Mouse (Mus musculus): Measurements from ENCODE around the gene Gm42688. TPM values are rescaled to one million over a fixed set of nuclear protein-coding genes. Genes with fewer than 3 reads are reported as not detected.

Gene Gm42688
- polyA plus RNA-seq, 1 experiment from 2014 or later, result 3.5 TPM

DNA sequence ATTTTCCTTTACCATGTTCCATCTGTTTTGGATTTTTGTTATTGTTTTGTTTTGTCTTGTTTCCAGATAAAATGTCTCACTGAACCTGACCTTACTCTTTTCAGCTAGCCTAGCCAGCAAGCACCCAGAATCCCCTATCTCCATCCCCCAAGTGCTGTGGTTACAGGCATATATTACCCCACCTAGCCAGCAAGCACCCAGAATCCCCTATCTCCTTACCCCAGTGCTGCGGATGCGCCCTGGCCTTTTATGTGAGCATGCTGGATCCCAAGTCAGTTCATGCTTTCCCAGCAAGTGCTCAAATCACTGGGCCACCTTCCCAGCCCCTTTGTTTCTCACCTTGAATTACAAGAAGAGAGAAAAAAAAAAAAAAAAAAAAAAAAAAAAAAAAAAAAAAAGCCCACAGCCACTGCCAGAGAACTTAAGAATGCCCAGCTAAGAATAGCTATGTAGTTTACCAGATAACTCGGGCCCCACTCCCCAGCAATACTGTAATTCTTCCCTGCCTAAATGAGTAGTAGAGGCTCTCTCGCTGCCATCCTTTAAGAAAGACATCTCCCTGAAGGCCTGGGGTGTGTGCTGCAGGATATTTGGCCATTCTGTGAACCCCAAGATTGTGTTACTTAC, 10.2 kb downstream of the Gm42688 start:
- no peaks in the 10 kb centered on the region for H3K9me3 ChIP-seq (ENCODE audit: control insufficient read depth, low read length)
- no peak overlapping the region for H3K4me3 ChIP-seq (ENCODE audit: low read length)
- no peak overlapping the region for H3K27ac ChIP-seq (ENCODE audit: low read depth, low read length)
- H3K4me1 ChIP-seq (ENCODE audit: control insufficient read depth, insufficient read depth, low read length), result peaks cover 21% of the 10 kb centered on the region
- H3K9ac ChIP-seq (ENCODE audit: low read depth, low read length), result no peak overlapping the region
- H3K36me3 ChIP-seq (ENCODE audit: control insufficient read depth, insufficient read depth, low read length), result peaks cover 8% of the 10 kb centered on the region; the same call in 1 of the 2 replicates
- H3K27me3 ChIP-seq (ENCODE audit: control insufficient read depth, insufficient read depth, low read length), result no peaks in the 10 kb centered on the region
- H3K4me2 ChIP-seq (replicated peaks; ENCODE audit: low read depth, low read length), result no peak overlapping the region
- WGBS, result 91% methylated on average over 4 of the region's 4 CpGs
- no peak for ATAC-seq (ENCODE audit: low FRiP score, low TSS enrichment)

DNA sequence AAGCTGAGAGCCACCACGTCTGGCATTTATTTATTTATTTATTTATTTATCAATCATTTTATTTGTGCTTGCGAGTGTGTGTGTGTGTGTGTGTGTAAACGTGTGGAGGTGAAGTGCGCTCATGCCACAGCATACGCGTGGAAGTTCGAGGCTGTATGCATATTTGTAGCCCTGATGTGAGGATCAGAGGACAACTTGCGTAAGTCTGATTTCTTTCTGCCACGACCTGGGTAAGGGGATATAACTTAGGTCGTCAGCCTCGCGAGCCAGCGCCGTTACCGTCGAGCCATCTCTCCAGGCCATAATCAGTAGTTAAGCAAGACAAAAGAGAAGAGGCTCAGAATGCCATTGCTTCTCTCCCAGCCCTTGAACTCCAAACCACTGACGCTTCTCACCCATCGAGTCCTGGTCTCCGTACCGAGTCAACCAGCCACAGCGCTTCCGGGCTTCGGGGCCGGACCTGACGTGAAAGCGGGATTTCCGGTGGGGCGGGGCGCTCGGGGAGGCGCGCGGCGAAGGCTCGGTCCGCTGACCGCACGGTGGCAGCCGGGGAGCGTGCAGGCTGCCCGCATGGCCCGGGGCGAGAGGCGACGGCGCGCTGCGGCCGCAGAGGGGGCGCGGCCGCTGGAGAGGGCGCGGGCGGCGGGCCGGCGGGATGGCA, 13.7 kb downstream of the Gm42688 start, which contains the start of gene Mogs:
Gene Mogs (plus strand): TSS at position 486 of the 661 bp plus-strand sequence.
- no peaks in the 10 kb centered on the region for H3K27me3 ChIP-seq (ENCODE audit: control insufficient read depth, insufficient read depth, low read length)
- H3K9me3 ChIP-seq (ENCODE audit: control insufficient read depth, low read length), result no peaks in the 10 kb centered on the region
- peak within 1 kb of the TSS; percentile 93 for H3K9ac ChIP-seq (ENCODE audit: low read depth, low read length)
- H3K36me3 ChIP-seq (ENCODE audit: control insufficient read depth, insufficient read depth, low read length), result peaks cover 40% of the 10 kb centered on the region
- WGBS, result under 1% methylated on average over 58 of the region's 58 CpGs
- peaks cover 26% of the 10 kb centered on the region for H3K4me1 ChIP-seq (ENCODE audit: control insufficient read depth, insufficient read depth, low read length)
- H3K4me3 ChIP-seq (ENCODE audit: low read length), result peak within 1 kb of the TSS; percentile 69
- peak within 1 kb of the TSS; percentile 95 for H3K4me2 ChIP-seq (replicated peaks; ENCODE audit: low read depth, low read length)
- peak; percentile 85 for ATAC-seq (ENCODE audit: low FRiP score, low TSS enrichment)
- H3K27ac ChIP-seq (ENCODE audit: low read depth, low read length), result peak within 1 kb of the TSS; percentile 84

DNA sequence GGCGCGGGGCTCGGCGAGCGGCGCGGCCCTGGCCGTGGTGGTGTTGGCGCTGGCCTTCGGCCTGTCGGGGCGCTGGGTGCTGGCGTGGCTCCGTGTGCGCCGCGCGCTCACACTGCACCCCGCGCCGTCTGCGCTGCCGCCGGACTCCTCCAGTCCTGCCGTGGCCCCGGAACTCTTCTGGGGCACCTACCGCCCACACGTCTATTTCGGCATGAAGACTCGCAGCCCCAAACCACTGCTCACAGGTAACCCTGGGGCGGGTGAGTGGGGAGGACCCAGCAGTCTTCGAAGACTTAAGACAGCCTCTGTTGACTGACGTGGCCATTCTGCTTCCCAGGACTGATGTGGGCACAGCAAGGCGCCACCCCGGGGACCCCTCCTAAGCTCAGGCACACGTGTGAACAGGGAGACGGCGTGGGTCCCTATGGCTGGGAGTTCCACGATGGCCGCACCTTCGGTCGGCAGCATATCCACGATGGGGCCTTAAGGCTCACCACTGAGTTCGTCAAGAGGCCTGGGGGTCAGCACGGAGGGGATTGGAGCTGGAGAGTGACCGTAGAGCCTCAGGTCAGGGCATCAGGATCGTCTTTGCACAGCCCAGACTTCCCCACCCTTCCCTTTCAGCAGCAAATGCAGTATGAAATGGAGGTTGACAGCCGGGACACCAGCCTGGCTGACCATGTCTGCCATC, 14.4 kb downstream of the Gm42688 start:
- peaks cover 28% of the 10 kb centered on the region for H3K4me1 ChIP-seq (ENCODE audit: control insufficient read depth, insufficient read depth, low read length)
- peaks cover 37% of the 10 kb centered on the region for H3K36me3 ChIP-seq (ENCODE audit: control insufficient read depth, insufficient read depth, low read length)
- H3K9ac ChIP-seq (ENCODE audit: low read depth, low read length), result peak overlapping the region; percentile 93
- no peaks in the 10 kb centered on the region for H3K27me3 ChIP-seq (ENCODE audit: control insufficient read depth, insufficient read depth, low read length)
- H3K4me2 ChIP-seq (replicated peaks; ENCODE audit: low read depth, low read length), result peak overlapping the region; percentile 95
- peak overlapping the region; percentile 69 for H3K4me3 ChIP-seq (ENCODE audit: low read length)
- H3K9me3 ChIP-seq (ENCODE audit: control insufficient read depth, low read length), result no peaks in the 10 kb centered on the region
- no peak; the same call in 1 of the 2 replicates for ATAC-seq (ENCODE audit: low FRiP score, low TSS enrichment)
- WGBS, result 2% methylated on average over 41 of the region's 48 CpGs
- peak overlapping the region; percentile 84; the same call in 1 of the 2 replicates for H3K27ac ChIP-seq (ENCODE audit: low read depth, low read length)

DNA sequence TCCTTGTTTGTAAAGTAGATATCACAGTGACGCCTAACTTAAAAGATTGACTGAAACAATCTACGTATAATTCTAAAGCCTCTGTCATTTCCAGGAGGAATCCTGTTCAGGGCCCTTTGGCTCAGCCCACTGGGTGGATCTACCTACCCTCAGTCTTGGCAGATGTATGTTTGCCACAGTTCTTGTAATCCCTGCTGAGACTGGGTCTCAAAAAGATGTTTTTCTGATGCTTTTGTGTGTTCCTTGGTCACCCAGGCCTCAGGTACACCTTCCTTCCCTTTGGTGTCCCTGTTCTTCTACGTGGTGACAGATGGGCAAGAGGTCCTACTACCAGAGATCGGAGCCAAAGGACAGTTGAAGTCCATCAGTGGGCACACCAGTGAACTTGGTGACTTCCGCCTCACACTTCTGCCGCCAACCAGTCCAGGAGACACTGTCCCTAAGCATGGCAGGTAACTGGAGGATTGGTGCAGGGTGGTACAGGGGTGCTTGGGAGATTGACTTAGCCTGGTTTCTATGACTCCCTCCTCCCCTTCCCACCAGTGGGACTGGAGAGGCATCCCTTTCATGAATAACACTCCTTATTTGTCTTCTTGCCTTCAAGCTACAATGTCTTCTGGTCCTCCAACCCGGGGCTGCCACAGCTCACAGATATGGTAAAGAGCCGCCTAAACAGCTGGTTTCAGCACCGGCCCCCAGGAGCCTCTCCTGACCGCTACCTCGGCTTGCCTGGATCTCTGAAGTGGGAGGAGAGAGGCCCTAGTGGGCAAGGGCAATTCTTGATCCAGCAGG, 15.2 kb downstream of the Gm42688 start:
- H3K36me3 ChIP-seq (ENCODE audit: control insufficient read depth, insufficient read depth, low read length), result peaks cover 32% of the 10 kb centered on the region
- H3K27me3 ChIP-seq (ENCODE audit: control insufficient read depth, insufficient read depth, low read length), result no peaks in the 10 kb centered on the region
- peak overlapping the region; percentile 95 for H3K4me2 ChIP-seq (replicated peaks; ENCODE audit: low read depth, low read length)
- H3K4me3 ChIP-seq (ENCODE audit: low read length), result peak overlapping the region; percentile 69
- H3K9me3 ChIP-seq (ENCODE audit: control insufficient read depth, low read length), result no peaks in the 10 kb centered on the region
- H3K27ac ChIP-seq (ENCODE audit: low read depth, low read length), result 0 out of 2 replicates have a peak overlapping the region, but pooled peaks have one; percentile 84
- H3K9ac ChIP-seq (ENCODE audit: low read depth, low read length), result peak overlapping the region; percentile 93
- 72% methylated on average over 11 of the region's 11 CpGs for WGBS
- ATAC-seq (ENCODE audit: low FRiP score, low TSS enrichment), result no peak
- H3K4me1 ChIP-seq (ENCODE audit: control insufficient read depth, insufficient read depth, low read length), result peaks cover 28% of the 10 kb centered on the region

DNA sequence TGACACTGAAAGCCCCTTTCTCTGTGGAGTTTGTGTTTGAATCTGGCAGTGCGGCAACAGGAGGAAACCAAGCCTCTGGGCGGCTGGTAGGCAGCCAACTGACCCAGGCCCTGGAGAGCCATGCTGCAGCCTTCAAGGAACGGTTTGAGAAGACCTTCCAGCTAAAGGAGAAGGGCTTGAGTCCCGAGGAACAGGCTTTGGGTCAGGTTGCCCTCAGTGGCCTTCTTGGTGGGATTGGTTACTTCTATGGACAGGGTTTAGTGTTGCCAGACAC, 15.7 kb downstream of the Gm42688 start:
- H3K4me2 ChIP-seq (replicated peaks; ENCODE audit: low read depth, low read length), result no peak overlapping the region
- ATAC-seq (ENCODE audit: low FRiP score, low TSS enrichment), result no peak
- 0 out of 2 replicates have a peak overlapping the region, but pooled peaks have one; percentile 93 for H3K9ac ChIP-seq (ENCODE audit: low read depth, low read length)
- 88% methylated on average over 4 of the region's 4 CpGs for WGBS
- H3K4me1 ChIP-seq (ENCODE audit: control insufficient read depth, insufficient read depth, low read length), result peaks cover 28% of the 10 kb centered on the region
- H3K27ac ChIP-seq (ENCODE audit: low read depth, low read length), result no peak overlapping the region
- no peaks in the 10 kb centered on the region for H3K27me3 ChIP-seq (ENCODE audit: control insufficient read depth, insufficient read depth, low read length)
- H3K9me3 ChIP-seq (ENCODE audit: control insufficient read depth, low read length), result no peaks in the 10 kb centered on the region
- H3K4me3 ChIP-seq (ENCODE audit: low read length), result 0 out of 2 replicates have a peak overlapping the region, but pooled peaks have one; percentile 4
- H3K36me3 ChIP-seq (ENCODE audit: control insufficient read depth, insufficient read depth, low read length), result peaks cover 32% of the 10 kb centered on the region

DNA sequence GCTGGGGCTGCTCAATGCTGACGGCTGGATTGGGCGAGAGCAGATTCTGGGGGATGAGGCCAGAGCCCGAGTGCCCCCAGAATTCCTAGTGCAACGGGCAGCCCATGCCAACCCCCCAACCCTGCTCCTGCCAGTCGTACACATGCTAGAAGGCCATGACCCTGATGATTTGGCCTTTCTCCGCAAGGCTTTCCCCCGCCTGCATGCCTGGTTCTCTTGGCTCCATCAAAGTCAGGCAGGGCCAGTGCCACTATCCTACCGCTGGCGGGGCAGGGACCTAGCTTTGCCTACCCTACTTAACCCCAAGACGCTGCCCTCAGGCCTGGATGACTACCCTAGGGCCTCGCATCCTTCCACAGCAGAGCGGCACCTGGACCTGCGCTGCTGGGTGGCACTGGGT, 16.2 kb downstream of the Gm42688 start:
- H3K4me3 ChIP-seq (ENCODE audit: low read length), result no peak overlapping the region
- H3K9ac ChIP-seq (ENCODE audit: low read depth, low read length), result no peak overlapping the region
- H3K27ac ChIP-seq (ENCODE audit: low read depth, low read length), result no peak overlapping the region
- H3K4me1 ChIP-seq (ENCODE audit: control insufficient read depth, insufficient read depth, low read length), result peaks cover 33% of the 10 kb centered on the region
- H3K27me3 ChIP-seq (ENCODE audit: control insufficient read depth, insufficient read depth, low read length), result no peaks in the 10 kb centered on the region
- no peaks in the 10 kb centered on the region for H3K9me3 ChIP-seq (ENCODE audit: control insufficient read depth, low read length)
- WGBS, result 85% methylated on average over 13 of the region's 13 CpGs
- H3K4me2 ChIP-seq (replicated peaks; ENCODE audit: low read depth, low read length), result no peak overlapping the region
- peaks cover 32% of the 10 kb centered on the region for H3K36me3 ChIP-seq (ENCODE audit: control insufficient read depth, insufficient read depth, low read length)
- ATAC-seq (ENCODE audit: low FRiP score, low TSS enrichment), result no peak

DNA sequence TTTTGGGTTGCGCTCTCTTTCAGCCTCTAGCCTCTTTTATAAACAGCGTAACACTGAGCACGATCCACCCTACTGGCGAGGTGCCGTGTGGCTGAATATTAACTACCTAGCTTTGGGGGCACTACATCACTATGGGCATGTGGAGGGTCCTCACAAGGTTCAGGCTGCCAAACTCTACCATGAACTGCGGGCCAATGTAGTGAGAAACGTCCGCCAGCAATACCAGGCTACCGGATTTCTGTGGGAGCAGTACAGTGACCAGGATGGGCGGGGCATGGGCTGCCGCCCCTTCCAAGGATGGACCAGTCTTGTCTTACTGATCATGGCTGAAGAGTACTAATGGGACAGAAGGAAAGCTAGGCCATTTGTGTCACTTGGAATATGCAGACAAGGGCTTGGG, 17.0 kb downstream of the Gm42688 start:
- H3K27ac ChIP-seq (ENCODE audit: low read depth, low read length), result no peak overlapping the region
- ATAC-seq (ENCODE audit: low FRiP score, low TSS enrichment), result no peak

DNA sequence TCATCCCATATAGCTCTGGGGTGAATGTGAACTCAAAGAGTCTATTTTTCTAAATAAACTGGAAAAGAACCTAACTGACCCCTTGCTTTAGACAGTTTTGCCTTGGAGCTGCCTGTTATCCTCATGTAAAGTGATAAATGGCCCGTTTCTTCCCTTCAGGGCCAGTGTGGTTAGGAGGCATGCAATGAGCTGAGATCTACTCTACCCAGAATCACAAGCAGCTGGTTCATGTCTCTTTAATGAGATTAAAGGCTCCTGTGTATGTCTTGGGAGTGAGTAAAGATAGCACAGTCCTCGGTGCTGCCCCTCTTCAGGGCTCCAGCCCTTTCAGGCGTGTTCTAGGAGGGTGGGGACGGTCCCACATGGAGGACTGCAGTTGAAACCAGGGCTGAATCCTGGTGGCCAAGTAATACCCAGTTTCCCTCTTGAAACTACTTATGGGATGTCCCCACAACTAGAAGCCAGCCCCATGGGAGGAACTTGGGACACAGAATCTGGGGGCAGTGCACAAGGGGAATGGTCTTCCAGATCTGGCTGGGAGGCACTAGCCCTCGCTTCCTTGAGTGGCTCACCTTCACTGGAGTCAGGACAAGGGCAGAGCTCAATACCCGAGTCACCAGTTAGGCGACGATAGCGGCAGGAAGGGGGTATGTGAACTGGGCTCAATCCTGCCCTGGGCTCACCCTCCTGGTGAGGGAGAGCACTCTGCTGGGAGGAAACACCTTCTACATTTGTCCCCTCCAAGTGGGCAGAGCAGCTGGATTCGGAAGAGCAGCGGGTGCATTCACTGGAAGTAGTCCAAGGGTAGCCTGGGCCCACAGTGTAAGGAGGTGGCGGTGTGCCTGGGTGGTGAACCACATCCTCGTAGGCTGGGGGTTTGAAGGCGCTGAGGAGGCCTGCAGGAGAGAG, 17.7 kb downstream of the Gm42688 start:
- no peaks in the 10 kb centered on the region for H3K27me3 ChIP-seq (ENCODE audit: control insufficient read depth, insufficient read depth, low read length)
- H3K9me3 ChIP-seq (ENCODE audit: control insufficient read depth, low read length), result no peaks in the 10 kb centered on the region
- ATAC-seq (ENCODE audit: low FRiP score, low TSS enrichment), result no peak
- 74% methylated on average over 14 of the region's 14 CpGs for WGBS
- H3K4me3 ChIP-seq (ENCODE audit: low read length), result no peak overlapping the region
- H3K4me2 ChIP-seq (replicated peaks; ENCODE audit: low read depth, low read length), result peak overlapping the region; percentile 68; the same call in 1 of the 2 replicates
- H3K4me1 ChIP-seq (ENCODE audit: control insufficient read depth, insufficient read depth, low read length), result peaks cover 45% of the 10 kb centered on the region
- peaks cover 32% of the 10 kb centered on the region for H3K36me3 ChIP-seq (ENCODE audit: control insufficient read depth, insufficient read depth, low read length)
- H3K9ac ChIP-seq (ENCODE audit: low read depth, low read length), result peak overlapping the region; percentile 34; the same call in 1 of the 2 replicates
- no peak overlapping the region for H3K27ac ChIP-seq (ENCODE audit: low read depth, low read length)

More for the DNA sequence above, 17.0 kb downstream of the Gm42688 start:
- H3K4me1 ChIP-seq (ENCODE audit: control insufficient read depth, insufficient read depth, low read length), result peaks cover 40% of the 10 kb centered on the region
- no peak overlapping the region for H3K4me2 ChIP-seq (replicated peaks; ENCODE audit: low read depth, low read length)
- H3K36me3 ChIP-seq (ENCODE audit: control insufficient read depth, insufficient read depth, low read length), result peaks cover 32% of the 10 kb centered on the region
- no peaks in the 10 kb centered on the region for H3K9me3 ChIP-seq (ENCODE audit: control insufficient read depth, low read length)
- H3K27me3 ChIP-seq (ENCODE audit: control insufficient read depth, insufficient read depth, low read length), result no peaks in the 10 kb centered on the region
- no peak overlapping the region for H3K4me3 ChIP-seq (ENCODE audit: low read length)
- H3K9ac ChIP-seq (ENCODE audit: low read depth, low read length), result no peak overlapping the region
- 83% methylated on average over 11 of the region's 11 CpGs for whole genome bisulfite sequencing
